Mouse (Mus musculus): ENCODE data around the gene Marco. TPM values are rescaled to one million over a fixed set of nuclear protein-coding genes. Genes with fewer than 3 reads are reported as not detected.

Gene Marco
- polyA plus RNA-seq, 1 experiment: not detected

GRCm38 (mm10) chr1:120504046-120504710, 646 bp downstream of the Marco start:
- Histone ChIP-seq H3K4me3 (ENCODE audit: insufficient read depth, low read length) (no peak overlapping the region), H3K4me1 (ENCODE audit: control insufficient read depth, insufficient read depth, low read length) (no peaks in the 10 kb centered on the region), H3K27ac (ENCODE audit: insufficient read depth, low read length) (no peak overlapping the region)
- TF ChIP-seq POLR2A (IDR thresholded peaks at IDR 0.05; ENCODE audit: low read depth, low read length) (no peak), CTCF (IDR thresholded peaks at IDR 0.05; ENCODE audit: borderline replicate concordance, insufficient read depth, low read length) (no peak)

GRCm38 (mm10) chr1:120501496-120501895, 3.3 kb downstream of the Marco start:
- no peaks in the 10 kb centered on the region for H3K4me1 ChIP-seq (ENCODE audit: control insufficient read depth, insufficient read depth, low read length)
- TF ChIP-seq POLR2A (IDR thresholded peaks at IDR 0.05; ENCODE audit: low read depth, low read length): no peak
- TF ChIP-seq CTCF (IDR thresholded peaks at IDR 0.05; ENCODE audit: borderline replicate concordance, insufficient read depth, low read length): no peak
- H3K4me3 ChIP-seq (ENCODE audit: insufficient read depth, low read length): no peak overlapping the region
- H3K27ac ChIP-seq (ENCODE audit: insufficient read depth, low read length): no peak overlapping the region

GRCm38 (mm10) chr1:120498036-120498435, 6.8 kb downstream of the Marco start:
- H3K4me1 ChIP-seq (ENCODE audit: control insufficient read depth, insufficient read depth, low read length): no peaks in the 10 kb centered on the region
- TF ChIP-seq POLR2A (IDR thresholded peaks at IDR 0.05; ENCODE audit: low read depth, low read length): no peak
- TF ChIP-seq CTCF (IDR thresholded peaks at IDR 0.05; ENCODE audit: borderline replicate concordance, insufficient read depth, low read length): no peak
- no peak overlapping the region for H3K4me3 ChIP-seq (ENCODE audit: insufficient read depth, low read length)
- no peak overlapping the region for H3K27ac ChIP-seq (ENCODE audit: insufficient read depth, low read length)

- Histone ChIP-seq H3K4me1 (ENCODE audit: control insufficient read depth, insufficient read depth, low read length) (no peaks in the 10 kb centered on the region), H3K27ac (ENCODE audit: insufficient read depth, low read length) (no peak overlapping the region), H3K4me3 (ENCODE audit: insufficient read depth, low read length) (no peak overlapping the region)
- TF ChIP-seq CTCF (IDR thresholded peaks at IDR 0.05; ENCODE audit: borderline replicate concordance, insufficient read depth, low read length) (no peak), POLR2A (IDR thresholded peaks at IDR 0.05; ENCODE audit: low read depth, low read length) (no peak)
Observed at GRCm38 (mm10) chr1:120480937-120481336, 23.9 kb downstream of the Marco start.

- no peaks in the 10 kb centered on the region for H3K4me1 ChIP-seq (ENCODE audit: control insufficient read depth, insufficient read depth, low read length)
- no peak overlapping the region for H3K4me3 ChIP-seq (ENCODE audit: insufficient read depth, low read length)
- TF ChIP-seq CTCF (IDR thresholded peaks at IDR 0.05; ENCODE audit: borderline replicate concordance, insufficient read depth, low read length) (no peak), POLR2A (IDR thresholded peaks at IDR 0.05; ENCODE audit: low read depth, low read length) (no peak)
- H3K27ac ChIP-seq (ENCODE audit: insufficient read depth, low read length): no peak overlapping the region
Observed at GRCm38 (mm10) chr1:120474825-120475224, 30.0 kb downstream of the Marco start.

- TF ChIP-seq POLR2A (IDR thresholded peaks at IDR 0.05; ENCODE audit: low read depth, low read length): no peak
- peak; percentile 52; the same call in 1 of the 2 replicates for TF ChIP-seq CTCF (IDR thresholded peaks at IDR 0.05; ENCODE audit: borderline replicate concordance, insufficient read depth, low read length)
- H3K4me1 ChIP-seq (ENCODE audit: control insufficient read depth, insufficient read depth, low read length): no peaks in the 10 kb centered on the region
- H3K4me3 ChIP-seq (ENCODE audit: insufficient read depth, low read length): no peak overlapping the region
- no peak overlapping the region for H3K27ac ChIP-seq (ENCODE audit: insufficient read depth, low read length)
Observed at GRCm38 (mm10) chr1:120468891-120469290, 35.9 kb downstream of the Marco start.

- no peak overlapping the region for H3K4me3 ChIP-seq (ENCODE audit: insufficient read depth, low read length)
- no peaks in the 10 kb centered on the region for H3K4me1 ChIP-seq (ENCODE audit: control insufficient read depth, insufficient read depth, low read length)
- no peak for TF ChIP-seq CTCF (IDR thresholded peaks at IDR 0.05; ENCODE audit: borderline replicate concordance, insufficient read depth, low read length)
- TF ChIP-seq POLR2A (IDR thresholded peaks at IDR 0.05; ENCODE audit: low read depth, low read length): no peak
- H3K27ac ChIP-seq (ENCODE audit: insufficient read depth, low read length): no peak overlapping the region
Observed at GRCm38 (mm10) chr1:120467323-120467722, 37.5 kb downstream of the Marco start.

GRCm38 (mm10) chr1:120466751-120467150, 38.1 kb downstream of the Marco start:
- H3K4me3 ChIP-seq (ENCODE audit: insufficient read depth, low read length): no peak overlapping the region
- TF ChIP-seq CTCF (IDR thresholded peaks at IDR 0.05; ENCODE audit: borderline replicate concordance, insufficient read depth, low read length): no peak
- no peak for TF ChIP-seq POLR2A (IDR thresholded peaks at IDR 0.05; ENCODE audit: low read depth, low read length)
- H3K4me1 ChIP-seq (ENCODE audit: control insufficient read depth, insufficient read depth, low read length): no peaks in the 10 kb centered on the region
- H3K27ac ChIP-seq (ENCODE audit: insufficient read depth, low read length): no peak overlapping the region

- no peak overlapping the region for H3K27ac ChIP-seq (ENCODE audit: insufficient read depth, low read length)
- H3K4me3 ChIP-seq (ENCODE audit: insufficient read depth, low read length): no peak overlapping the region
- TF ChIP-seq CTCF (IDR thresholded peaks at IDR 0.05; ENCODE audit: borderline replicate concordance, insufficient read depth, low read length) (no peak), POLR2A (IDR thresholded peaks at IDR 0.05; ENCODE audit: low read depth, low read length) (no peak)
- H3K4me1 ChIP-seq (ENCODE audit: control insufficient read depth, insufficient read depth, low read length): no peaks in the 10 kb centered on the region
Observed at GRCm38 (mm10) chr1:120459032-120459431, 45.8 kb downstream of the Marco start.

- Histone ChIP-seq H3K27ac (ENCODE audit: insufficient read depth, low read length) (no peak overlapping the region), H3K4me1 (ENCODE audit: control insufficient read depth, insufficient read depth, low read length) (no peaks in the 10 kb centered on the region), H3K4me3 (ENCODE audit: insufficient read depth, low read length) (no peak overlapping the region)
- TF ChIP-seq POLR2A (IDR thresholded peaks at IDR 0.05; ENCODE audit: low read depth, low read length) (no peak), CTCF (IDR thresholded peaks at IDR 0.05; ENCODE audit: borderline replicate concordance, insufficient read depth, low read length) (no peak)
Observed at GRCm38 (mm10) chr1:120458524-120458923, 46.3 kb downstream of the Marco start.
